Mouse (Mus musculus) heart, embryonic 15.5 days (tissue): ENCODE data around the gene BC030499. TPM values are rescaled to one million over a fixed set of nuclear protein-coding genes. Genes with fewer than 3 reads are reported as not detected.

Experiments
- polyA plus RNA-seq: library from polyadenylated mRNA; unstranded; fragments of >200 nt; fragmentation: Nextera tagmentation; extraction: Ambion mirVana; gene quantifications from 2 replicates; pipeline ENCODE4 v1.2.1, GENCODE M21; 2015

The BC030499 gene
- polyA plus RNA-seq, 1 experiment from 2014 or later: 0.23 TPM

Other genes starting within 250 kb of the BC030499 start
- gene Eral1, start 210.5 kb upstream of the BC030499 start, polyA plus RNA-seq: 21.1 and 24.5 TPM in 2 replicates
- 14.1 and 16.2 TPM in 2 replicates for gene Fam222b, start 196.2 kb upstream of the BC030499 start, polyA plus RNA-seq
- gene Traf4, start 125.3 kb upstream of the BC030499 start, polyA plus RNA-seq: 30.8 and 42.8 TPM in 2 replicates
- 12.4 and 17.3 TPM in 2 replicates for gene Nek8, start 114.2 kb upstream of the BC030499 start, polyA plus RNA-seq
- gene Tlcd1, start 114.1 kb upstream of the BC030499 start, polyA plus RNA-seq: 13.5 and 14.2 TPM in 2 replicates
- 717 and 816 TPM in 2 replicates for gene Rpl23a, start 107.3 kb upstream of the BC030499 start, polyA plus RNA-seq
- gene Rab34, start 102.4 kb upstream of the BC030499 start, polyA plus RNA-seq: 54.5 and 72.1 TPM in 2 replicates
- 2.9 and 3.0 TPM in 2 replicates for gene Proca1, start 97.4 kb upstream of the BC030499 start, polyA plus RNA-seq
- gene Sdf2, start 45.1 kb upstream of the BC030499 start, polyA plus RNA-seq: 52.5 and 59.4 TPM in 2 replicates
- gene Supt6, start 44.9 kb upstream of the BC030499 start, polyA plus RNA-seq: 12.9 and 18.6 TPM in 2 replicates
- gene 2610507B11Rik, start 29.1 kb upstream of the BC030499 start, polyA plus RNA-seq: 63.9 and 71.9 TPM in 2 replicates
- 21.6 and 30.9 TPM in 2 replicates for gene Spag5, start 10.7 kb downstream of the BC030499 start, polyA plus RNA-seq
- 20.6 and 28.6 TPM in 2 replicates for gene Aldoc, start 32.1 kb downstream of the BC030499 start, polyA plus RNA-seq
- 46.1 and 62.4 TPM in 2 replicates for gene Pigs, start 37.6 kb downstream of the BC030499 start, polyA plus RNA-seq
- gene Unc119, start 52.6 kb downstream of the BC030499 start, polyA plus RNA-seq: 31.0 and 43.3 TPM in 2 replicates
- 0.78 and 8.9 TPM in 2 replicates for gene Foxn1, start 95.7 kb downstream of the BC030499 start, polyA plus RNA-seq
- 0.08 TPM in 1 of 2 replicates, not detected in the other for gene Slc13a2, start 131.4 kb downstream of the BC030499 start, polyA plus RNA-seq
- 6.5 and 7.5 TPM in 2 replicates for gene Slc46a1, start 174.9 kb downstream of the BC030499 start, polyA plus RNA-seq
- 0.15 and 0.60 TPM in 2 replicates for gene Sarm1, start 206.9 kb downstream of the BC030499 start, polyA plus RNA-seq
- 1.3 and 4.7 TPM in 2 replicates for gene Vtn, start 208.2 kb downstream of the BC030499 start, polyA plus RNA-seq
- not detected in 2 replicates for gene Sebox, start 212.6 kb downstream of the BC030499 start, polyA plus RNA-seq
- gene Tmem199, start 221.3 kb downstream of the BC030499 start, polyA plus RNA-seq: 36.3 and 37.8 TPM in 2 replicates
- 157 and 162 TPM in 2 replicates for gene Poldip2, start 221.4 kb downstream of the BC030499 start, polyA plus RNA-seq
- 63.7 and 73.0 TPM in 2 replicates for gene Tnfaip1, start 245.5 kb downstream of the BC030499 start, polyA plus RNA-seq
- gene Ift20, start 245.5 kb downstream of the BC030499 start, polyA plus RNA-seq: 97.5 and 106 TPM in 2 replicates